Mouse (Mus musculus) CD8-positive naive resting alpha-beta T cell, adult 2 months (primary cell): ENCODE results near the gene Wdr76.
"Not testable (repeated sequence)": the region's sequence is repeated elsewhere in the genome, so short reads cannot be mapped to it uniquely, and the experiment has no call there.

Source experiments
- DNase-seq, 2 experiments: peaks; one replicate each; pipeline ENCODE4 v3.0.0; 2022; ENCODE audit warnings: low read depth in 2 of 2, low spot score in 2 of 2

Gene Wdr76

DNA sequence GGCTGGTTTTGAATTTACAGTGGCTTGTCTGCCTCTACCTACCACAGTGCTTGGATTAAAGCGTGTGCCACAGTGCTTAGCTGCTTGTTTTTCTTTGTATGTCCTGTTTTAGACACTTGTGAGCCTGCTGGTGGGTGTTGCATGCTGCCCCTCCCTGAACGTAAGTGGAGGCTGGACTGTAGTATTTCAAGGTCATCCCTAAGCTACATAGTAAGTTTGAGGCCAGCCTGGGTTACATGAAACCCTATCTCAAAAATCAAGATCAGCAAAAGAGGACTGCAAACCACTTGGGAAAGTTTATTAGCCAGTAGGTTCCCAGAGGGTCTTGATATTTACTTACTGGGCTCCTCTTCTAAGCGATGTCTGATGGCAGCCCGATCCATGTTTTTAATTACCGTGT lies 11.6 kb downstream of the Wdr76 start:
- DNase-seq = no peak

DNA sequence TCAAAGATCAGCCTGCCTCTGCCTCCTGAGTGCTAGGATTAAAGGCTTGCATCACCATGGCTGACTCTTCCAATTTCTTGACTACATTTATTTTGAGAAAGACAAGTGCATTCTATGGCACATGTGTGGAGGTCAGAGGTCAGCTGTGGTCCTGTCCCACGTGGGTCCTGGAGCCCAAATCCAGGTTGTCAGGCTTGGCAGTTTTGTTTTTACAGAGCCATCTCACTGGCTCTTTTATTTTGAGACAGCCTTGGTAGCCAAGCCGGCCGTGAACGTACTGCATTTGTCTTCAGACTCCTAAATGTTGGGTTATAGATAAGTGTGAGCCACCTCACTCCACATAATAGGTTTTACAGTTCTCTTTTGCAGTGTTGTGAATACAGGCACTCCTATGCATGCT lies 12.2 kb downstream of the Wdr76 start:
- DNase-seq = not testable (repeated sequence)

DNA sequence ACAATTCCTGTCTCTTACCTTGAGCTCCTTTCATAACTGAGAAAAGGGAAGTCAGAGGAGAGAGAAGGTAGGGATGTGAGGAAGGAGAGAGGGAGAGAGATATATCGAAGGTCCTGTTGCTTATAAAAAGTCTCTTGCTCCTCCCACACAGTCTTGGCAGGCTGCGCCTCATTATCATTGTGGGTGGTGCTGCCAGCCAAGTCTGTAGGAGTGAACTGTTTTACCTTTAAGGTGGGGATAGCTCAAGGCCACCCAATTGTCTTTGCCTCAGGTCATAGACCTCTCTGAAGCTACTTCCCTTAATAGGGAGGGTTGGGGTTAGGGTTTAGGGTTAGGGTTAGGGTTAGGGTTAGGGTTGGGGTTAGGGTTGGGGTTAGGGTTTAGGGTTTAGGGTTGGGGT lies 15.5 kb downstream of the Wdr76 start:
- no peak for DNase-seq

DNA sequence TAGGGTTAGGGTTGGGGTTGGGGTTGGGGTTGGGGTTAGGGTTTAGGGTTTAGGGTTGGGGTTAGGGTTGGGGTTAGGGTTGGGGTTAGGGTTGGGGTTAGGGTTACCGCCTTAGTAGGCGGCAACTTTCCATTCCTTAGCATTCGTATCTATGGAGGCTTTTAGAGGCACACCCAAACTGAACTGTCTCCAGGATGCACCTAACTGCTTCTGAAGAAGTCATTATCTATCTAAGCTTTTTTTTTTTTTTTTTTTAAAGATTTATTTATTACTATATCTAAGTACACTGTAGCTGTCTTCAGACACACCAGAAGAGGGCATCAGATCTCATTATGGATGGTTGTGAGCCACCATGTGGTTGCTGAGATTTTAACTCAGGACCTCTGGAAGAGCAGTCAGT lies 16.3 kb downstream of the Wdr76 start:
- DNase-seq = not testable (repeated sequence)

DNA sequence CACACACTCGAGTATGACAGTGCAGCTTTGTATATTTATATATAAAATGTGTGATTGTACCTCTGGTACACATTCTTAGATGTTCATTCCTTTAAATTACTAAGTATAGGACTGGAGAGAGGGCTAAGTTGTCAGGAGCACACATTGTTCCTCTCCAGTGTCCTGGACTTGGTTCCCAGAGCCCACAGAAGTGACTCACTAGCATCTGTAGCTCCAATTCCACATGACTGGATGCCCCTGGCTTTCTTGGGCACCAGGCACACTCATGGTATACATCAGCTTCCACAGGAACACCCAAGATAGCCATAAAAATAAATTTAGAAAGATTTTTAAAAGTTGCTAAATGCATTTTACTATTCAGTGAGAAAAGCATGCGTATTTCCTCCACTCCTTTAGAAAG lies 18.5 kb downstream of the Wdr76 start:
- no peak for DNase-seq

DNA sequence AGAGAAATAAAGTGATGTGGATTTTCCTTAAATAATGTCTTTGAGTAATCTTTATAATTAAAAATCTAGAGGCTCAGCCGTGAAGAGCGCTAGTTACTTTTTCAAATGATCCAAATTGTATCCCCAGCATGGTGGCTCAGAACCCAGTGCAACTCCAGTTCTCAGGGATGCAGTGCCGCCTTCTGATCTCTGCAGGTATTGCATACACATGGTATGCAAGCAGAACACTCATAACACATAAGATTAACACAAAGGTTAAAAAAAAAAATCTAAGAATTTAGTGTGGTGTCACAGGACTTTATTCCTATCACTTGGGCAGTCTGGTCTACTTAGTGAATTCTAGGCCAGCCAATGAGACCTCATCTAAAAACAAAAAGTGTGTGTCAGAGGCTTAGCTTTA lies 38.3 kb downstream of the Wdr76 start:
- no peak for DNase-seq

DNA sequence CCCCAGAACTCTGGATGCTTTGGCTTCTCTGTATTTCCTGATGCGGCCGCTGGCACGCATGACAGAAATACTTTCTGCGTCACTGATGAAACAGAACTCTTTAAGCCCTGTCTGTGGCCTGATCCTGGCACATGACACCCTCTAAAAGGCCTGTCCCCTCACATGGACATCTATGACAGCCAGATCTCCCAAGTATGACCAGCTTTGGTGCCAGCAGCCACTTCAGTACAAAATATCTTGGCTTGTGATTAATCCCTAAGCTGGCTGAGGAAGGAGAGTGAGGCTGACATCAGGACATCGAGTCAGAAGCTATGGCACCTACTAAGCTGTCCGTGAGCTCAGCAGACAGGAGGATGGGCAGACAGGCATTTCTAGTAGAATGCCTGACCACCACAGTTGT lies 43.1 kb downstream of the Wdr76 start:
- no peak for DNase-seq

DNA sequence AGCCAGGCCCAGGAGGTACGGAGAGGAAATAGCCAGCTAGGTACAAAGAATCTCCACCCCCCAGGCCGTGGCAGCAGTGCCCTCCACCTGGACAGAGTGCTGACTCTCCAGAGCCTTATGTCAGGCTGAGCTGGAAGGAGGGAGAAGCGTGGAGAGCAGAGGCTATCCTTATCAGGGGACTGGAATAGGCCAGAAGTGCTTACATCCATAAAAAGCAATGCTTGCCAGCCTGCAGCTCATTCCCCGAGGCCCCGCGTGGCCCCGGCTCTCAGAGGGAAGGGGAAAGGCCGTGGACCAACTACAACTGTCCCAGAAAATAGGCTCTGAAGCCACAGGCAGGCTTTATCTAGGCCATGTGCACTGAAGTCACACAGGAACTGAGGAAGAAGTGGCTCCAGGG lies 44.7 kb downstream of the Wdr76 start:
- DNase-seq = no peak

DNA sequence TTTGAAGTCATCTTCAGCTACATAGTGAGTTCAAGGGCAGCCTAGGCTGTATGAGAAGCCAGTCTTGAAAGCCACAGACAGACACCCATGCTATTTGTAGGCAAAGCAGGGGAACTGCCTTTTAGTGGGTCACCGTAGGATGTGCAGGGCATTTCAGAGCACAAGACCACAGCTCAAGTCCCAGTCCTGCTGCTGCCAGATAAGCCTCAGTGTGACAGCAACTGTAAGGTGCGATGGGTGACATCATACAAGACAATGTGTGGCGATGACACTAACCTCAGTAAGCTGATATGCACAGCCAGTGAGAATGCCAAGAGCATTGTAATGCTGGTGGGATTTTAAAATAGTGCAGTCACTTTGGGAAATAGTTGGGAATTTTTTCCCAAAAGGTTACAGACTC lies 56.6 kb downstream of the Wdr76 start:
- DNase-seq = no peak

DNA sequence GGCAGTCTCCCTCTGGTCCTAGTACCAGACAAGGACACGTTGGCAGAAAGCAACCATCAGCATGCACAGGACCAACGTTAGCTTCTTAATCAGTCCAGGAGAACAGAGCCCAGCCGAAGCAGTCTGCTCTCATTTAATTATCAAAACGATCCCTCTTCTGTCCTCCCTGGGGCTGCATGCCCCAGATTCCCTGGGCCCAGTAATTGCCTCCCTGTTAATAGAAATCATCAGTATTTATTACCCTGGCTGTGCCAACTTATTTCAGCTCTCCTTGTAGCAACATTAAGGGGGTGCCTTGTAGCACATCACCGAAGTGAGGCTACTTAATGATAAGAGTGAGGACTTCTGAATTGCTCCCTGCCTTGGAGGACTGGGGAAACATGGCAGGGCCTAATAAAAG lies 59.4 kb downstream of the Wdr76 start:
- no peak for DNase-seq

DNA sequence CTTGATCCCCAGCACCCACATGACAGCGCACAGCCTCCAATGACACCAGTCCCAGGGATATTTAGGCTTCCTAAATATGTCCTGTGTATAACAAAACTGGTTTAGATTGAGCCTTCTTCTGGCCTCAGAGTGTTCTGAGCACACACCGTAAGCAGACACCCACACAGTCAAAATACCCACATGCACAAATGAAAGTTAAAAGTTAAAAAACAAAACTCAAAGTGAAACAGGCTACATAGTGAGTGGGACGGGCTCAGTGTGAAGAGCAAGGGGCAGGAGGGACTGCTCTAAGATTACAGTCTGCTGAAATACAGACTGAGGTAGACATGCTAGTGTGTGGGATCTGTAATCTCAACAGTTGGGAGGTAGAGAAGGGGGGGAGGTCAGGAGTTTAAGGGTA lies 63.5 kb downstream of the Wdr76 start:
- DNase-seq = no peak

DNA sequence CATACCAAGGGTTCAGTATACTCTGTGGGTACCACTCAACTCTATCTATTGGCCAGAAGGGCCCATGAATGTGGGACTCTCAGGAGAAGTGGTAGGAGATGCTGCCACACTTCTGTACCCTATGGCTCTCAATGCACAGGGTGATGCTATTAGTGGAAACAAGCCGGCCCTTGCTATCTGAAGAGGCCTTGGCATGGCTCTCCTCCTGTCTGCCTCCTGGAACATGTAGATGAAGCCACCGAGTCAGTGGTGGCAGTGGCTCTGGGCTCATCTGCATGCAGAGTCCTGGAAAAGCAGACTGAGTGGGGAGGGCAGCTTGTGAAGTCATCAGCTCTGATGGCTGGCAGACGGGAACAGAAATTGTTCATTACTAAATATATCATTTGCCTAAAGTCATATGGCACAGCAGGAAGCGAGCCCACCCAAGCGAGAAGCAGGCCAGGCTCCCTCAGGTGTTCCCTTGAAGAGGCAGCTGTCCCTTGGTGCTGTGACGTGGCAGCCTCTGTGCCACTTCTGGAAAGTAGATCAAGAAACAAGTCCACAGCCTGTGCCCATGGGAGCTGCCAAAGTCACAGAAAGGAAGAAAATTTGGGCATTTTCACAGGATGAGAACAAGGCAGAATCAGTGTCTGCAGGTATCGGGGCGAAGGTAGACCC lies 64.6 kb downstream of the Wdr76 start:
- no peak for DNase-seq

DNA sequence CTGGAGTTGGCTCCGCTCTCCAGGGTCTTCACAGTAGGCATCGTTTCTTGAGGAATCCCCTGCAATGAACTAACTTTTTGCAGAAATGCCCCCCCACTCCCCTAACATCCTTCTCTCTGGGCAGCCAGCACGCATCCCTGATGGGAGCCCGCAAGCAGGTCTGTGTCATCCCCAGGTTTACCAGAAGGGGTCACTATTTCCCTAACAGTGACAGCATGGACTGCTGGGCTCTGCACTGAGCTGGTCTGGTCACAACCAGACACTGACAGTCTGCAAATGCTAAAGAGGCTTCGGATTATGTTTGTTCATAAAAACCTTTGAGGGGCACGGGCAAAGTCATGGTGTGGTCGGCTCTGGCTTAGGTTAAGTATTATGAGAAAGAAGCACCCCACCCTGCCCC lies 65.3 kb downstream of the Wdr76 start:
- DNase-seq = peak; percentile 50 to 58

DNA sequence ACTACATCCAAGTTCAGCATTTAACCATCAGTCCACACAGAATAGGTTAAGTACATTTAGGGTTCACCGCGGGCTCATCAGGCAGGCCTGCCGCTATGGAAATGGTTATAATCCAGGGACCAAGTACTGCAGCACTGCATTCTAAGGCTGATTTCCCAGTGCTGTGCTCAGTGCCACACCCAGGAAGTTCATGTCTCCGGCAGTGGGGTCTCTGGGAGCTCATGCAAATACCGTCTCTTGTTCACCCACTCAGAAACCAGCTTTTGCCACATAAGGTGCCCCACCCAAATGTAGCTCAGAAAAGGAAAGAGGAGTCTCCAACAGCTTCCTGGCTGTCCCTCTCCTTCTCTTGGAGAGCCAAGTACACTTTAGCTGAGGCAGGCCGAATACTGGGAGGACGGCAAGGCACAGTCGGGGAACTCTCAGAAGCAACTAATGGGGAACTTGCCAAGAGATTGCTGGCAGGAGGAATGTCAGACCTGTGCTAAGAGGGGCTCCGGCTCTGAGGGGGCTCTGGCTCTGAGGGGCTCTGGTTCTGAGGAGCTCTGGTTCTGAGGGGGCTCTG lies 67.6 kb downstream of the Wdr76 start:
- no peak for DNase-seq

DNA sequence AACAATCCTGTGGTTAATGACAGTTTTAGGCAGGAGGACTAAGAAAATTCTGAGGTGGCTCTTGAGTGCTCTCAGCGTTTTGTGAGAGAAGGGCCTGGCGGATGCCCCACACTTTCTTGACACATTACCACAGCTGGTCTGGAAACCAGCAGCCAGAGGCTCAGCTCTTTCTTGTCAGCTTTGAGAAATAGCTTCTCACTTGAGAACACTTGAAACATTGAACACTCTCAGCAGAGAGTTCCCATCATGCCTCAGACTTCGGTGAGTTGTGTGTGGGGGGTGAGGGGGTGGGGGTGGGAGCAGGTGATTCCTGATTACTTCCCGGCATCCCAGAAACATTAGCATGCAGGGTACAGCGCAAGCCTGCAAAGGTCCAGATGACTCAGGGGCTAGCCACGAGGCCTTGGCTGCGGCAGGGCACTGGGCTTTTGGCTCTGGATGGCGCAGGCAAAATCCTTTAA lies 69.2 kb downstream of the Wdr76 start:
- DNase-seq = no peak

DNA sequence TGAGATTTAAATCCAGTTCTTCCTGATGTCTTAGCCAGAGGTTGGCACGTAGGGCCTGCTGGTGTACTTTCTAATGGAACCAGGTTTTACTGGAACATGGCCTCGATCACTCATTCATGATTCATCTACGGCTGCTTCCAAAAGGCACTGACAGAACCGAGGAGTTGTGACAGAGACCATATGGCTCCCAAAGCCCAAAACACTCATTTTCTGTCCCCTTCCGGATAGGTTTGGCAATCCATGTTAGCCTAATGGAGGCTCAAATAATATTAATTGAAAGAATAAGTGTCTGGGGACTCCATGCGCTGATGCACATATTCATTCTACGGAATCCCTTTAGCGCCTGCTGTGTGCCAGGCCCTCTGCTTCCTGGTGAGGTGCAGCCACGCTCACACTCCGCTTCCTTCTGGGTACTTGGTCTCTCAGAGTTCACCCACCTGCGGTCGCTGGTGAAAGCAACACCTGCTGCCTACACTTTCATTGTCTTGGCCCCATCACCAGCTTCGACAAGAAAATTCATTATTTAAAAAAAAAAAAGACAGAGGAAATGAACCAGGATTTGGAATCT lies 76.4 kb downstream of the Wdr76 start:
- DNase-seq = no peak

DNA sequence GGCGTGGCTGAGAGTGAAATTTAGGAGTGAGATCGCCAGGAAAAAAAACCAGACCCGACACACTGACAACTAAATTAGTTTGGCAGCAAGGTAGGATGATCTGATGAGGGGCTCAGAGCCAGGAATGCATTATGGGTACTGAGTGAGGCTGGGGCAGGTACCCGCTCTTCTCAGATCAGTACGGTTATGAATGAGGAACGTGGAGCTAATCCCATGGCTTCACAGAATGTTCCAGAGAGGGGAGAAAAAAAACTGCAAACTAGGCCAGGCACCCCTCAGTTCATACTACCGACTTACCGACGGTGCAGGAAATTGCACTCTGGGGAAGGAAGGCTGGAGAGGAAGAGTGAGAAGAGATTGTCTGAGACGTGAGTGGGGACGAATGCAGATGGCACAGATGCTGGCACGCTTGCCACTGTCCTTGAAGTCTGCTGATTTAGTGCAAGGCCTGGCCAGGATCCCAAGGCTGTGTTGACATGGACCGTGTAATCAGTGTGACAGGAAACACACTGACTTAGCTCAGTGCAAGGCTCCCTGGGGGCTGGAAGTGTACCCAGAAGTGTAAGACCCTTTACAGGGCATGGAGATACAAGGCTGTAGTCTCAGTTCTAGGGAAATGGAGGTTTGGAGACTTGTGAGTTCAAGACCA lies 77.1 kb downstream of the Wdr76 start:
- no peak for DNase-seq

DNA sequence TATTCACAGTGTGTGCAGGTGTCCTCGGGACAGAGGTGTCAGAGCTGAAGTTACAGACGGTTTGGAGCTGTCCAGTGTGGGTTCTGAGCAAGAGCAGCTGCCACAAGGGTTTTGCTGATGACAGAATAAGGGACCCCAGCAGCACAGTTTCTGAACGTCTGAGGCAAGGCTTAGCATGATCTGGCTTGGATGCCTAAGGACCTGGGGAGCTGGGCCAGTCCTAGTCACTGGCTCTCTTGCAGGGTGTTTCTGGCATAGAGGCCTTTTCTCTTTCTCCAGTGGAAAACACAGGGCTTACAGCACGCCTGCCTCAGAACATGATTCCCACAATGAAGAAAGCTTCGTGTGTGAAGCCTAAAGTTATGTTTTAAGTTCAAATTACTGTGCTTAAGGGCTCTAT lies 78.2 kb downstream of the Wdr76 start:
- no peak for DNase-seq

DNA sequence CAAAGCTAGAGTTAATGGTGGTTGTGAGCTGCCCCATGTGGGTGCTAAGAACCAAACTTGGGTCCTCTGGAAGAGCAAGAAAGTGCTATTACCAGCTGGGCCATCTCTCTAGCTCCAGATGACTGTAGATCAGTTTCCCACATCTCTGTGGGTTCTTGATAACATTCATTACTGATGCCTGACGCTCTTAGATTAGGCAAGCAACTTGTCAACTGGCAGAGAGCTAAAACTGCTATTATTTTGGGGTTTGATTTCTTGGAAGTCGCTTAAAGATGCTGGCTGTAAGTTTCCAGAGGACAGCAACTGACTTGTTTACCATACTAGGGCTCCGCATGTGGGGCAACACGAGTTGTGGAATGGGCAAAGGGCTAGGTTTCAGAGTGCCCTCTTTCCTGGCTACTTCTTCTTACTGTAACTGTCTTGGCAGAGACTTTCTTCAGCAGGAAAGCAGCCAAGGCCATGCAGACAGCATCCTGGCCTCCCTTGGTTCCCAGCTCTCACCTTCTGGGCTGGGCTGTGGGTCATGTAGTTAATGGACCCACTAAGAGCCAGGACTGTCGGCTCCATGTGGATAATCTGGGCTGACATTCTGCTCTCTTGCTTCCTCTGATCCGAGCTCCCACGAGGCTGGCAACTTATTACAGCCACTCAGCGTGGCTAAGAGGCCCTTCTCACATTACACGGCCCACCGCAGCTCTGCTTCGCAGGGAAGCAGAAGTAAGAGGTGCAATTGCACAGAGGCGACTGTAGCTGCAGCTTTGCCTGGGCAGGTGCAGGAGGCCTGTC lies 81.2 kb downstream of the Wdr76 start:
- no peak for DNase-seq

DNA sequence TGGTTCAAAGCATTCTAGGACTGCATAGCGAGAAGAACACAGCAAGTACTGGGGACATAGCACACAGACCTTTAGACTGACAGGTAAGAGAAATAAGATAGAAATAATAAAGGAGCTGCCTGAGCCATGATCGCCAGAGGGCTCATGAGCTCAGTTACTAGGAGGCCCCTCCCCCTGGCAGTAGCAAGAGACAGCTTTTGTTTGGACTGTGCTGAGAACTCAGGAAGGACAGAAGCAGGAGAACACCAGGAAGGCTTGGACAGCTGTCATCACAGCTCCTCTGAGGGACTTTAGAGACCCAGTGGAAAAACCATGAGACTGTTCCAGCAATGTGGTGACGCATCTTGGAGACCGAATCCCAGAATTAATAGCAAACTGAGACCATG lies 81.8 kb downstream of the Wdr76 start:
- DNase-seq = no peak

DNA sequence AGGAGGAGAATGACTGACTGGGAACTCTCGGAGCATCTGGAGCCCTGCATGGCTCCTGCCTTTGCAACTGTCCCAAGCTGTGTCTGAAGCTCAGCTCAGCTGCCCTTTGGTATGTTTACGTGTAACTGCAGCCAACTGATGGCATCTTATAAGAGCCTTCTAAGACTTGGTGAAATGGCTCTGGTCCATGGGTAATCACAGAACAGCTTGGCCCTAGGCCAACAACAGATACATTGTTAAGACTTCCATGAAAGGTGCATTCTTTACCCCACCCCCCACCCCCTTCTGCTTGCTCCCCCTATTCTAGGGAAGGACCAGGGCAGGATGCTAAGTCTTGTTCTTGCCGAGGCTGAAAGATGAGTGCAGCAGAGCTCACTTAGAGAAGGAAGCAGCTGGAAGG lies 87.6 kb downstream of the Wdr76 start:
- no peak for DNase-seq
